Mouse (Mus musculus) urinary bladder, postnatal 14 days (tissue): Measurements from ENCODE around the gene C1qtnf6.
A peak's percentile ranks its signal among the peaks of the same experiment; 100 is the strongest.

Experiments
- DNase-seq: peaks from one replicate; pipeline ENCODE4 v3.0.0; 2021; ENCODE audit warnings: low spot score

Gene C1qtnf6

GRCm38 (mm10) chr15:78514393-78515146, 16.6 kb downstream of the C1qtnf6 start:
- peak; percentile 81 for DNase-seq

GRCm38 (mm10) chr15:78513019-78513418, 18.2 kb downstream of the C1qtnf6 start:
- no peak for DNase-seq

- DNase-seq: no peak
Measured at GRCm38 (mm10) chr15:78511951-78512350, 19.3 kb downstream of the C1qtnf6 start.

- no peak for DNase-seq
Measured at GRCm38 (mm10) chr15:78510736-78511135, 20.5 kb downstream of the C1qtnf6 start.

- DNase-seq: no peak
Measured at GRCm38 (mm10) chr15:78510121-78510576, 21.1 kb downstream of the C1qtnf6 start.

- no peak for DNase-seq
Measured at GRCm38 (mm10) chr15:78509297-78509899, 21.8 kb downstream of the C1qtnf6 start.

- DNase-seq: no peak
Measured at GRCm38 (mm10) chr15:78508443-78508842, 22.8 kb downstream of the C1qtnf6 start.

GRCm38 (mm10) chr15:78505541-78505940, 25.7 kb downstream of the C1qtnf6 start:
- DNase-seq: no peak

GRCm38 (mm10) chr15:78504816-78505215, 26.4 kb downstream of the C1qtnf6 start:
- DNase-seq: no peak

- DNase-seq: no peak
Measured at GRCm38 (mm10) chr15:78504013-78504412, 27.2 kb downstream of the C1qtnf6 start.

GRCm38 (mm10) chr15:78502437-78503132, 28.6 kb downstream of the C1qtnf6 start:
- no peak for DNase-seq

GRCm38 (mm10) chr15:78494968-78495406, 36.2 kb downstream of the C1qtnf6 start, which contains the start of gene Il2rb:
Il2rb (minus strand) TSS chr15:78495271.
- DNase-seq: no peak

- no peak for DNase-seq
Measured at GRCm38 (mm10) chr15:78493401-78494010, 37.7 kb downstream of the C1qtnf6 start.

GRCm38 (mm10) chr15:78491301-78491700, 39.9 kb downstream of the C1qtnf6 start:
- no peak for DNase-seq

GRCm38 (mm10) chr15:78489906-78490305, 41.3 kb downstream of the C1qtnf6 start:
- no peak for DNase-seq

- DNase-seq: no peak
Measured at GRCm38 (mm10) chr15:78489248-78489647, 42.0 kb downstream of the C1qtnf6 start.

GRCm38 (mm10) chr15:78487066-78487465, 44.1 kb downstream of the C1qtnf6 start:
- no peak for DNase-seq

- DNase-seq: no peak
Measured at GRCm38 (mm10) chr15:78486564-78486963, 44.7 kb downstream of the C1qtnf6 start.

- DNase-seq: no peak
Measured at GRCm38 (mm10) chr15:78483311-78483710, 47.9 kb downstream of the C1qtnf6 start.

- DNase-seq: no peak
Measured at GRCm38 (mm10) chr15:78482518-78482917, 48.7 kb downstream of the C1qtnf6 start.

GRCm38 (mm10) chr15:78481448-78482000, 49.7 kb downstream of the C1qtnf6 start:
- no peak for DNase-seq

- DNase-seq: peak; percentile 29
Measured at GRCm38 (mm10) chr15:78480991-78481390, 50.2 kb downstream of the C1qtnf6 start.
